Mouse (Mus musculus): Measurements from ENCODE around the gene Clca3a1.

The Clca3a1 gene

DNA sequence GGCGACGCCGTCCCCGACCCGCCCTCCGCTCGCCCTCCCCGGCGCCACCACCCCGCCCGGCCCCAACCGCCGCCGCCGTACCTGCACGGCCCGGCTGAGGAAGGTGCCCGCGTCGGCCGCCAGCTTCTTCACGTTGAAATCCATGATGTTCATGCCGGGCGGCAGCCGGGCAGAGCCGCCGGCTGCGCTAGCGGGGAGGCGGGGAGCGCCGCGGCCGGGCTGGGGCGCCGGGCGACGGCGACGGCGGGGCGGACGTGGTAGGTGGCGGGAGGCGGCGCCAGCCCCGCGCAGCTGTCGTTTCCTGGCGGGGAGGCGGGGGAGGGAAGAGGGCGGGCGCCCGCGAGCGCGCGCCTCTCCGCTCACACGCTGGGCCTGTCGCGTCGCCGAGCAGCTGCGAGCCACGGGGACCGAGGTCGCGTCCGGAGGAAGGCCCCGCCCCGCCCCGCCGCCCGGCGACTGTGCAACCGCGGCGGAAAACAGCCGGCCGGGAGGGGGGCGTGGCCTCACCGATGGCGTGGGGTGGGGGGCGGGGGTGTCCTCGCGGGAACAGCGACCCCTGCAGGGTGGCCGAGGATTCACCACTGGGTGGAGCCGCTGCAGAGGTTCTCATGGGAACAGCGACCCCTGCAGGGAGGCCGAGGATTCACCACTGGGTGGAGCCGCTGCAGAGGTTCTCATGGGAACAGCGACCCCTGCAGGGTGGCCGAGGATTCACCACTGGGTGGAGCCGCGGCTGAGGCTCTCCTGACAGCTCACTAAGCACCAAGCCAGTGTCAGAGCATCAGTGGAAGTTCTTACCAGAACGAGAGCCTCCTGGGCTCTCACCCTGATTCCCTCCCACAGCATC lies 40.7 kb downstream of the Clca3a1 start, which contains the start of gene Sh3glb1:
Sh3glb1 (minus strand) TSS at position 435 of the 847 bp plus-strand sequence.
- in situ Hi-C loops (cut with MboI; ENCODE audit: unreplicated experiment in 2 of 2) = loop anchor here (5.0 to 25.0 kb wide), 9 partner anchors 103 to 1833 kb away; partner anchors contain the start of genes Rpf1 (in 2 of the 2), 2410004B18Rik (in 1 of the 2), Bcl10 (in 1 of the 2) and Hs2st1 (in 1 of the 2)

DNA sequence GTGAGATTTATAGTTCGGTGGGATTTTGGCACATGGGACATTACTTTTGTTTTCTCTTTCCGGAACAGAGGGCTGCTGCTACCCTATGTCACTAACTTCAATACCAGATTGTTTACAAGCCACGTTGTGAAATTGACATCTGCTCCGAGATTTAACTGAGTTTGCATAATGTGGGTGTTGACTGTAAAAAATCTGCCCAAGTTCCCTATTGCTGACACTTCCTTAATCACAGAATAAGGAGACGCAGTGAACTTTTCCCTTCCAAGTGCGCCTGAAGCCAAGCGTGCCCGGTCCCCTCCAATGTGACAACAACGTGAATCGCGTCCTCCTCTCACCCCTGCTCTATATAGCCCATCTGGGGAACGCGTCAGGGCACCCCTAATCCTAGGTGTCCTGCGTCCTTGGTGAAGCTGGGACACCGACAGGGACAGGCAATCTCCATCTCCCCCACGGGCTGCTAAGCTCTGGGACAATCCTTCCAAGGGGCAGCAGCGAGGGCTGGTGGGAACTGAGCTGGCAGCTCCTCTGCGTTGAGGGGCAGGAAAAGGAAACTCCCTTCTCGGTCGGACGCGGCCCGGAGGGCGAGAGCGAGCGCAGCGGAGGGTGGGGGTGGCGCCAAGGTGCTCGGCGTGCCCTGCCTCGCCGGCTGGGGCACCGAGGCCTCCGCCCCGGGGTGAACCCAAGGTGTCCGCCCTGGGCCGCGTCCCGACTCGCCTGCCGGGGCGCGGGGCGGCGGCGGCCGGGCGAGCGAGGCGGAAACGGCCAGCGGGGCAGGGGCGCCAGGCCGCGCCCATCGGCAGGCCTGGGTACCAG lies 41.5 kb downstream of the Clca3a1 start:
- in situ Hi-C loops (cut with MboI; ENCODE audit: unreplicated experiment in 2 of 2) = loop anchor here (10.0 to 25.0 kb wide), 6 partner anchors 144 to 1832 kb away; partner anchors contain the start of genes Rpf1 (in 2 of the 2), 2410004B18Rik (in 1 of the 2), Bcl10 (in 1 of the 2) and Hs2st1 (in 1 of the 2)

GRCm38 (mm10) chr3:144718706-144719087 lies 42.1 kb downstream of the Clca3a1 start:
- in situ Hi-C loops (cut with MboI; ENCODE audit: unreplicated experiment in 2 of 2) = loop anchor here (10.0 to 25.0 kb wide), 6 partner anchors 144 to 1831 kb away; partner anchors contain the start of genes Rpf1 (in 2 of the 2), 2410004B18Rik (in 1 of the 2), Bcl10 (in 1 of the 2) and Hs2st1 (in 1 of the 2)

- in situ Hi-C loops (cut with MboI; ENCODE audit: unreplicated experiment in 2 of 2) = loop anchor here (10.0 to 25.0 kb wide), 6 partner anchors 143 to 1831 kb away; partner anchors contain the start of genes Rpf1 (in 2 of the 2), 2410004B18Rik (in 1 of the 2), Bcl10 (in 1 of the 2) and Hs2st1 (in 1 of the 2)
Measured at GRCm38 (mm10) chr3:144717835-144718234, 42.9 kb downstream of the Clca3a1 start.

DNA sequence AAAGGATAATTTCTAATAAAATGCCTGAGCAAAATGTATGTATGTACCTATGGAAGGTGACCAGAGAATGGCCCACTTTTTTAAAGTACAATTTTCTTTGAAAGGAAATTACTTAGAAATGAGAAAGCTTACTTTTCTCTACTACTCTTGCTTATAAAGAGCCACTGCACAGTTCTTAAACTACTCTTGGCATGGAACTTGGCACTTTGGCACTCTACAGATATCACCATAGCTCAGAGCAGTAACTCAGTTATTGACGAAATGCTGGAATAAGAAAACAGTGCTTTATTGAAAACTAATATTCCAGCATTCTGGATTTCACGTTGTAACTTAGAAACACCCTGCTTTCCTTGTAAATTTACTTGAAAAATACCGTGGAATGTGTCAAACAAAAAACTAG lies 43.7 kb downstream of the Clca3a1 start:
- in situ Hi-C loops (cut with MboI; ENCODE audit: unreplicated experiment in 2 of 2) = loop anchor here (10.0 to 25.0 kb wide), 6 partner anchors 142 to 1830 kb away; partner anchors contain the start of genes Rpf1 (in 2 of the 2), 2410004B18Rik (in 1 of the 2), Bcl10 (in 1 of the 2) and Hs2st1 (in 1 of the 2)

- in situ Hi-C loops (cut with MboI; ENCODE audit: unreplicated experiment in 2 of 2) = loop anchor here (10.0 to 25.0 kb wide), 6 partner anchors 141 to 1829 kb away; partner anchors contain the start of genes Rpf1 (in 2 of the 2), 2410004B18Rik (in 1 of the 2), Bcl10 (in 1 of the 2) and Hs2st1 (in 1 of the 2)
Measured at GRCm38 (mm10) chr3:144715901-144716300, 44.9 kb downstream of the Clca3a1 start.

DNA sequence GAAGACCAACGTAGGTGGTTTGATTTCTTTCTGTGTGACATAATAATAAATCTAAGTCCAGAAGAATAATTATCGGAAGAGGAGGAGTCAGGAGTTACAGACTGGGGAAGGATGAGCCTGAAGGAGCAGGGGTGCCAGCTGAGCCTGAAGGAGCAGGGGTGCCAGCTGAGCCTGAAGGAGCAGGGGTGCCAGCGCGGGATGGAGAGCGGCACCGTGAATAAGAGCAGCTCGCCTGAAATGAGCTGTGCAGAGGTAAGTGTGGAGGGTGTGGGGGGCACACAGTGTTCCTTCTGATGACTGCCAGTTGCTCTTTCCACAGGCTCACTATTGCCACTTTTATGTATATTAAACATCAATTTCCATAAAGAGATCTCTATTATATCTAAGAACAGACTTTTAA lies 45.7 kb downstream of the Clca3a1 start:
- in situ Hi-C loops (cut with MboI; ENCODE audit: unreplicated experiment in 2 of 2) = loop anchor here (10.0 to 25.0 kb wide), 6 partner anchors 140 to 1828 kb away; partner anchors contain the start of genes Rpf1 (in 2 of the 2), 2410004B18Rik (in 1 of the 2), Bcl10 (in 1 of the 2) and Hs2st1 (in 1 of the 2)

DNA sequence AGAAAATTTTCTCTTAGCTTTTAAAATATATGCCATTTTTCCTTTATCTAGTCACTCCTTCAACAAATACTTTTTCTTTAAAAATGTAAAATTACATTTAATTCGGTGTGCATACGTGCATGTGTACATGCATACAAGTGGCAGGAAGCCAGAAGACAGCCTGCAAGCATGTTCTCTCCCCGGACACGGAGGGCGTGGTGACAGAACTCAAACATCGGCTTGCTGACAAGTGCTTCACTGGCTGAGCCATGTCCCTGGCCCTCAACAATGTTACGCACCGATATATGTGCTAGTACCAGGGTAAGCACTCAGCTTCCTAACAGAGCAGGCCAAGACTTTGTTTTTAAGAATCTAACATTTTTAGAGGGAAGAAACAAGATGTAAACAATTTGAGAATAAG lies 46.2 kb downstream of the Clca3a1 start:
- in situ Hi-C loops (cut with MboI; ENCODE audit: unreplicated experiment in 2 of 2) = loop anchor here (10.0 to 25.0 kb wide), 6 partner anchors 140 to 1827 kb away; partner anchors contain the start of genes Rpf1 (in 2 of the 2), 2410004B18Rik (in 1 of the 2), Bcl10 (in 1 of the 2) and Hs2st1 (in 1 of the 2)

- in situ Hi-C loops (cut with MboI; ENCODE audit: unreplicated experiment in 2 of 2) = loop anchor here (10.0 to 25.0 kb wide), 6 partner anchors 139 to 1827 kb away; partner anchors contain the start of genes Rpf1 (in 2 of the 2), 2410004B18Rik (in 1 of the 2), Bcl10 (in 1 of the 2) and Hs2st1 (in 1 of the 2)
Measured at GRCm38 (mm10) chr3:144714126-144714525, 46.7 kb downstream of the Clca3a1 start.

- in situ Hi-C loops (cut with MboI; ENCODE audit: unreplicated experiment in 2 of 2) = loop anchor here (10.0 to 25.0 kb wide), 6 partner anchors 137 to 1824 kb away; partner anchors contain the start of genes Rpf1 (in 2 of the 2), 2410004B18Rik (in 1 of the 2), Bcl10 (in 1 of the 2) and Hs2st1 (in 1 of the 2)
Measured at GRCm38 (mm10) chr3:144711607-144712206, 49.1 kb downstream of the Clca3a1 start.

GRCm38 (mm10) chr3:144708612-144709011 lies 52.2 kb downstream of the Clca3a1 start:
- in situ Hi-C loops (cut with MboI; ENCODE audit: unreplicated experiment in 2 of 2) = loop anchor here (25.0 kb wide), 3 partner anchors 1204 to 1821 kb away; partner anchors contain the start of genes Rpf1 (in 2 of the 2), Bcl10 (in 1 of the 2) and Pkn2 (in 1 of the 2)

GRCm38 (mm10) chr3:144703959-144704358 lies 56.8 kb downstream of the Clca3a1 start:
- in situ Hi-C loops (cut with MboI; ENCODE audit: unreplicated experiment in 2 of 2) = loop anchor here (25.0 kb wide), 3 partner anchors 1208 to 1817 kb away; partner anchors contain the start of genes Rpf1 (in 2 of the 2), Bcl10 (in 1 of the 2) and Pkn2 (in 1 of the 2)

DNA sequence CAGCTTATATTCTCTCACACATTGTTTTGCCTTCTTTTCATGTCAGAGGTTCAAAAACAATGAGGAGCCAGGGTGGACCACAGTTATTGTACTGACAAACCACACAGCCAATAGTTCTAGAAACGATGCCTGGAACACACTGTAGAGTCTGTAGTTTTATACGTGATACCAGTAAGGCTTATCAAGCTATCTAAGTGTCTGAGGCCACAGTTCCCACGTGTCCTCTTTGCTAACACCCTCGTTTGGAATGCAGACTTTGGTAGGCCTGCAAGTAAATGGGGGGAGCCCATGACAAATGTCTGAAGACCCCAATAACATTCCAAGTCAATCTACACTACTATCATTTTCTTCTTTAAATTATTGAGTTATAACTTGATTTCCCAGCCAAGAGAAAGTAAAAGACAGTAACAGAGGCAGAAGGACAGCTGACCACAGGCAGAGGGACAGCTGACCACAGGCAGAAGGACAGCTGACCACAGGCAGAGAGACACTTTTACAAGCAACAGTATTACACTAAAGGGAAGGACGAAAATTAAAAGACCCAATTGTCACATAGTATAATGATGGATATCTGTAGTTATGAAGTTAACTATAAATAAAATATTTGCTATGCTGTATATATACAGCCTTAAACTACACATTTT lies 61.9 kb downstream of the Clca3a1 start:
- in situ Hi-C loops (cut with MboI; ENCODE audit: unreplicated experiment in 2 of 2) = loop anchor here in 1 of 2 experiments (5.0 kb wide), 1 partner anchor 232 kb away; no protein-coding TSS in a partner anchor

GRCm38 (mm10) chr3:144697942-144698341 lies 62.8 kb downstream of the Clca3a1 start:
- in situ Hi-C loops (cut with MboI; ENCODE audit: unreplicated experiment in 2 of 2) = loop anchor here in 1 of 2 experiments (5.0 kb wide), 1 partner anchor 231 kb away; no protein-coding TSS in a partner anchor

DNA sequence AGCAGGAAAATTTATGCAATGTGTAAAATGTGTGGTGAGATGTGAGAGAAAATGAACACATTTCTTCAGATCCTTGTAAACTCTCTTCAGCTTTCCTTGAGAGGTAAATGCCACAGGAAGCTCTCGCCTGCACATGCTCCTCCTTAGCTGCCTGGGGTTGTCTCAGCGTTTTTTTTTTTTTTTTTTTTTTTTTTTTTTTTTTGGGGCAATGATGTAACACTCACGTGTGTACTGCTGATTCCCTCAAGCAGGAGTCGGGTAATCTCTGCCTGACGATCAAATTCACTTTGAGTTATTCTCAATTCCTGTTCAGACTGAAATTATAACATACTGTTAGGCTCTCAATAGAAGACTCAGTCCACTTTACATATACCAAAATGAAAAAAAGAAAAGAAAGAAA lies 63.6 kb downstream of the Clca3a1 start:
- in situ Hi-C loops (cut with MboI; ENCODE audit: unreplicated experiment in 2 of 2) = loop anchor here in 1 of 2 experiments (5.0 kb wide), 1 partner anchor 230 kb away; no protein-coding TSS in a partner anchor

DNA sequence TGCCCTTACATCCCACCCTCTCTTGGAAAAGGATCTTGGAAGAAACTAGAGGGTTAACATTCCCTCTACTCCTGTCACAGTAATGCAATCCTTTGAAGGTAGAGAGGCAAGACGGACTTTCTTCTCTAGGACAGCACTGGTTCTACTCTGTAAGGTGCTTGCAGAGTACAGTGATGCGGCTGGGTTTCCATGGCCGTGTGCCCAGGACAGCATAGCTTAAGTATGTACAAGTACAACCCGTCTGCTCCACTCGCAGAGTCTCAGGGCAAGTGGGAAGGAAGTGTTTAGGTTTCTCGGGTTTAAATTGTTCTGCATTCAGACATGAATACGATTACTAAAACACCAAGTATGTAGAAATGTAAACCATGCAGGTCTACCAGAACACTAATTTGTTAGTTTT lies 65.8 kb downstream of the Clca3a1 start:
- in situ Hi-C loops (cut with MboI; ENCODE audit: unreplicated experiment in 2 of 2) = loop anchor here in 1 of 2 experiments (5.0 kb wide), 1 partner anchor 228 kb away; no protein-coding TSS in a partner anchor

DNA sequence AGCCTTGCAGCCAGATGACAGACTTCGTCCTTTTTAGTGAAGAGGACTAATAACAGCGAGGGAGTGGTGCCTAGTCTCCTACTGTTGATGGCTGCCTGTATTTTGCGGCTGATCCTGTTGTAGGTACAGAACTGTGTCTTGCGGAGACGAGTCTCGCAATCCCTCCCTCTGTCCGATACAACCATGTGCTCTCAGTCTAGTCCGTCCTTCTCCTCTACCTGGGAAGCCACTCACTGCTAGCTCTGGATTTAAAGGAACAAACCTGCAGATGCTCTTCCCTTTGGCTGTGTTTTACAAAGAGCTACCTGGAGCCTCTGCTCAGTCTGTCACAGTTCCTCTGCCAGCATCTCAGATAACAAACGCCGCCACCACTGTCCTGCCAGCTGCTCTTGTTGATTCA lies 66.7 kb downstream of the Clca3a1 start:
- in situ Hi-C loops (cut with MboI; ENCODE audit: unreplicated experiment in 2 of 2) = no loop called here

DNA sequence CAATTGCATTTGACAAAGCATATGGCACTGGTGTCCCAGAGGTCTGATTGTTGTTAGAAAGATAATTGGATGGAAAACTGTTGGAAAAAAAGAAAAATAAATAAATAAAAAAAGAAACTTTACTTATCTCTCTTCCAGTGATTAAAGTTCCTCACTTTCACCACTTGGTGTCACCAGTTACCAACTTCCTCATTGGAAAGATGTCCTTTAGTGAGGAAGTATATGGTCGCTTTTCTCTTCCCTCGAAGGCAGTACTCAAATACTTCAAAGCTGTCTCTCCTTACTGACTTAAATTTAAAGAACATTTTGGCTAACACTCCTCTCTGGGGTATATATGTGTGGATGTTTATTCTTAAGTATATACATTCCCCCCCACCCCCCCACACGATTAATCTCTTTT lies 68.7 kb downstream of the Clca3a1 start:
- in situ Hi-C loops (cut with MboI; ENCODE audit: unreplicated experiment in 2 of 2) = no loop called here

Measured in v-Abl transformed pro-B cells (cell line).